7 mouse cellular contexts compared by ENCODE assay signal in the genomic region with DNA sequence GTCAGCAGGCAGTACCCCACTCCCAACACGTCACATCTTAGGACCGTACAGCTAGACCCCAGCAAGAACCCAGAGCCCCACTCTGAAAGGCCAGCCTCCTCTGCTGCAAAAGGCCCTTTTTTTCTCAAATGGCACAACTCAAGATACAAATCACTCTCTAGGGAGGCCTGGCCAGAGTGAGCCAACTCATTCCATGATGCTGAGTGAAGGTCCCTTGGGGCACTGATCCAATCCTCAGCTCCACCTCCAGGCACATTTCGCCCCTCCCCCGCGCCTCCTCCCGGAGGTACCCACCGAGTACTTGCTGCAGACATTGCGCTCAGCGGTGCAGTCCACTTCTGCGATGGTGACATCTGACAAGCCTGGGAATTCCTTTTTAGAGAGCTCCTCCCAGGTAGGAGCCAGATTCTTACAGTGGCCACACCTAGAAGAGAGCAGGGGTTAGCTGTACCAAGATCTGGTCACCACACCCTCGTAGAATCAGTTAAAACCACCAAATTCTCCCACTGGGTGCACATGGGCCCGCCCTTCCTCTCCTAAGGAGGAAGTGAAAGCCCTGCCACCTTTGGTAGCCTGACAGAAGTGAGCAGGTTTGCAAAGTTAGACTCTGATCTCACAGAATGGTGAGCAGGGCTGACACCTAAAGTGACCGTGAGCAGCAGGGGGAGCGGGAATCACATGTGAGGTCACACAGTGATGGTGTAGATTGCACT.
DNase-seq lines count a peak whose midpoint lies in the region; ATAC-seq lines count a peak whose summit lies in the region.

No protein-coding gene starts in this region.

- no peak for ATAC-seq in cerebellum, adult (ENCODE audit: insufficient number of reproducible peaks, low FRiP score, low TSS enrichment)

- peak; percentile 19 for DNase-seq in retina, embryonic 14.5 days (ENCODE audit: low spot score)
- DNase-seq in retina, postnatal 1 day, result no peak
- peak; percentile 56 to 90 for DNase-seq in adrenal gland, adult (ENCODE audit: inconsistent age in 2 of 2, low spot score in 1 of 2)
- DNase-seq in induced T-regulatory cell, adult 2 months (ENCODE audit: low read depth), result peak; percentile 83
- DNase-seq in spleen, postnatal 4 days (ENCODE audit: low spot score in 2 of 2), result peak; percentile 62 to 71
- DNase-seq in urinary bladder, postnatal 25 days (ENCODE audit: low spot score), result no peak

Comparison
In these comparisons a context has a peak if more than half of its experiments do, and no peak if none do; other contexts are left out.
1. DNase-seq: peak in retina, embryonic 14.5 days (single experiment), adrenal gland, adult (2 of 2), induced T-regulatory cell, adult 2 months (single experiment) and spleen, postnatal 4 days (2 of 2); none in retina, postnatal 1 day (single experiment) and urinary bladder, postnatal 25 days (single experiment).